Mouse (Mus musculus): ENCODE results near the gene Sephs2.
"Not testable (repeated sequence)": the region's sequence is repeated elsewhere in the genome, so short reads cannot be mapped to it uniquely, and the experiment has no call there.

The Sephs2 gene

GRCm38 (mm10) chr7:127270666-127271065, 3.2 kb downstream of the Sephs2 start:
- DNase-seq (ENCODE audit: low read depth, low spot score): no peak

- no peak for DNase-seq (ENCODE audit: low read depth, low spot score)
Measured at GRCm38 (mm10) chr7:127270256-127270655, 3.6 kb downstream of the Sephs2 start.

- DNase-seq (ENCODE audit: low read depth, low spot score): no peak
Measured at GRCm38 (mm10) chr7:127263526-127263925, 10.3 kb downstream of the Sephs2 start.

GRCm38 (mm10) chr7:127262218-127262961, 11.5 kb downstream of the Sephs2 start:
- no peak for DNase-seq (ENCODE audit: low read depth, low spot score)

- DNase-seq (ENCODE audit: low read depth, low spot score): peak; percentile 99
Measured at GRCm38 (mm10) chr7:127260309-127261111, 13.3 kb downstream of the Sephs2 start, which contains the start of gene Dctpp1. Dctpp1 (minus strand) TSS chr7:127260709.

- peak; percentile 47 for DNase-seq (ENCODE audit: low read depth, low spot score)
Measured at GRCm38 (mm10) chr7:127259186-127259905, 14.5 kb downstream of the Sephs2 start.

GRCm38 (mm10) chr7:127256518-127256917, 17.3 kb downstream of the Sephs2 start:
- no peak for DNase-seq (ENCODE audit: low read depth, low spot score)

- DNase-seq (ENCODE audit: low read depth, low spot score): no peak
Measured at GRCm38 (mm10) chr7:127255965-127256364, 17.9 kb downstream of the Sephs2 start.

- DNase-seq (ENCODE audit: low read depth, low spot score): no peak
Measured at GRCm38 (mm10) chr7:127255008-127255407, 18.8 kb downstream of the Sephs2 start.

- DNase-seq (ENCODE audit: low read depth, low spot score): peak; percentile 99
Measured at GRCm38 (mm10) chr7:127253821-127254769, 19.8 kb downstream of the Sephs2 start.

- no peak for DNase-seq (ENCODE audit: low read depth, low spot score)
Measured at GRCm38 (mm10) chr7:127253341-127253740, 20.5 kb downstream of the Sephs2 start.

- peak; percentile 70 for DNase-seq (ENCODE audit: low read depth, low spot score)
Measured at GRCm38 (mm10) chr7:127252414-127252813, 21.4 kb downstream of the Sephs2 start.

GRCm38 (mm10) chr7:127250511-127250910, 23.3 kb downstream of the Sephs2 start:
- DNase-seq (ENCODE audit: low read depth, low spot score): not testable (repeated sequence)

- DNase-seq (ENCODE audit: low read depth, low spot score): no peak
Measured at GRCm38 (mm10) chr7:127244658-127245510, 29.0 kb downstream of the Sephs2 start.

GRCm38 (mm10) chr7:127243870-127244657, 29.8 kb downstream of the Sephs2 start, which contains the start of gene Zfp771:
Zfp771 (plus strand) TSS chr7:127244274.
- peak; percentile 85 for DNase-seq (ENCODE audit: low read depth, low spot score)

- DNase-seq (ENCODE audit: low read depth, low spot score): no peak
Measured at GRCm38 (mm10) chr7:127243361-127243867, 30.4 kb downstream of the Sephs2 start.

GRCm38 (mm10) chr7:127234777-127235176, 39.1 kb downstream of the Sephs2 start:
- DNase-seq (ENCODE audit: low read depth, low spot score): peak; percentile 41

- DNase-seq (ENCODE audit: low read depth, low spot score): no peak
Measured at GRCm38 (mm10) chr7:127233765-127234164, 40.1 kb downstream of the Sephs2 start.

GRCm38 (mm10) chr7:127233368-127233749, 40.5 kb downstream of the Sephs2 start:
- DNase-seq (ENCODE audit: low read depth, low spot score): peak; percentile 54

All from ES-CJ7 (cell line).